In the genomic region with DNA sequence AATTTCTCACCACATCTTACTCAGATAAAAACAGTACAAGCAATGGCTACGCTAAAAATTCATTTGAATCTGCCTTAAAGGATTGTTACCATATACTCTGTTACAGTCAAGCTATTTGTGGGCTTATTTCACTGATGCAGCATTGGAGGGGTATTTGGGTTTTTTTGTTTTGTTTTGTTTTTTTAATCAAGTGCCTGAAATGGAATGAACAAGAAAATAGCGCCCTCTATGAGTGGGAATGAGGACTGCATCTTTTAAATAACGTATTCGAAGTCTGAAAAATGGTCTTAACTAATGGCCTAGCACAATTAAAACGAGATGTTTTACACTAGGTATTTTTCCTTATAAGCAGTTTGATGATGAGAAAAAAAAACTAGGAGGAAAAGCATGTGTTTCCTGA, we compare ENCODE assay signal across 10 mouse cellular contexts.
A peak's percentile ranks its signal among the peaks of the same experiment; 100 is the strongest.
DNase-seq lines count a peak whose midpoint lies in the region; ATAC-seq and TF ChIP-seq lines count a peak whose summit lies in the region.
"Had no signal": no experiment of that assay in that cellular context is flagged by ENCODE, and none has a peak within 500 bp of the region (broad histone marks: within the 10 kb centered on the region; RNA-seq: fewer than 3 reads in every experiment).

No protein-coding gene starts in this region.

- H3K4me3 ChIP-seq in heart, adult 2 months, result no peak overlapping the region
- no peak overlapping the region for H3K4me3 ChIP-seq in midbrain, embryonic 11.5 days (ENCODE audit: low read depth, low read length)
- H3K4me3 ChIP-seq in midbrain, embryonic 16.5 days (ENCODE audit: low read depth, low read length), result no peak overlapping the region
- H3K4me3 ChIP-seq: limb, embryonic 15.5 days; myocyte had no signal

- no peaks in the 10 kb centered on the region for H3K36me3 ChIP-seq in heart, adult 2 months (ENCODE audit: control insufficient read depth, insufficient read depth, low read length)
- H3K36me3 ChIP-seq in midbrain, embryonic 11.5 days (ENCODE audit: control insufficient read depth, insufficient read depth, low read length), result no peaks in the 10 kb centered on the region
- H3K36me3 ChIP-seq in midbrain, embryonic 16.5 days (ENCODE audit: control insufficient read depth, insufficient read depth, low read length), result no peaks in the 10 kb centered on the region
- H3K36me3 ChIP-seq: limb, embryonic 15.5 days had no signal

- H3K27ac ChIP-seq in heart, adult 2 months, result no peak overlapping the region
- no peak overlapping the region for H3K27ac ChIP-seq in midbrain, embryonic 11.5 days (ENCODE audit: low read depth, low read length)
- H3K27ac ChIP-seq in midbrain, embryonic 16.5 days (ENCODE audit: low read length), result no peak overlapping the region
- H3K27ac ChIP-seq: limb, embryonic 15.5 days had no signal

- intact Hi-C loops in heart, adult 2 months (cut with DNase I), result no loop called here

- 66% methylated on average over 5 of the region's 5 CpGs for WGBS in heart, adult 2 months
- 73% methylated on average over 5 of the region's 5 CpGs for WGBS in midbrain, embryonic 11.5 days
- WGBS in midbrain, embryonic 16.5 days, result 72% methylated on average over 5 of the region's 5 CpGs

- no peak overlapping the region for H3K4me2 ChIP-seq in midbrain, embryonic 11.5 days
- H3K4me2 ChIP-seq in midbrain, embryonic 16.5 days (ENCODE audit: low read length), result no peak overlapping the region
- H3K4me2 ChIP-seq: limb, embryonic 15.5 days had no signal

- TF ChIP-seq CTCF in heart, adult 2 months (IDR thresholded peaks at IDR 0.05), result peak; percentile 66

- no peak for DNase-seq in heart, adult 2 months
- DNase-seq in heart, postnatal 4 days, result no peak
- DNase-seq in midbrain, embryonic 11.5 days (ENCODE audit: low spot score, missing footprints), result peak; percentile 89
- DNase-seq in NIH3T3 (ENCODE audit: low read depth), result peak; percentile 38
- DNase-seq in retina, embryonic 14.5 days (ENCODE audit: low spot score), result peak; percentile 49
- no peak for DNase-seq in cerebellum, adult 8-10 months
- DNase-seq in layer of hippocampus, postnatal 36 days, result no peak

- no peak for TF ChIP-seq POLR2A in heart, adult 2 months (IDR thresholded peaks at IDR 0.05; ENCODE audit: insufficient read depth, low read depth, low read length)

- H3K9ac ChIP-seq in heart, adult 2 months (ENCODE audit: low read depth, low read length), result no peak overlapping the region
- no peak overlapping the region for H3K9ac ChIP-seq in midbrain, embryonic 11.5 days (ENCODE audit: low read length)
- H3K9ac ChIP-seq in midbrain, embryonic 16.5 days (ENCODE audit: low read depth, low read length), result no peak overlapping the region
- H3K9ac ChIP-seq: limb, embryonic 15.5 days had no signal

- no peak for ATAC-seq in midbrain, embryonic 11.5 days (ENCODE audit: low FRiP score)
- no peak for ATAC-seq in midbrain, embryonic 16.5 days

- H3K9me3 ChIP-seq in midbrain, embryonic 11.5 days (ENCODE audit: control insufficient read depth, low read length), result no peaks in the 10 kb centered on the region
- no peaks in the 10 kb centered on the region for H3K9me3 ChIP-seq in midbrain, embryonic 16.5 days (replicated peaks; ENCODE audit: control insufficient read depth, low read length, poor library complexity, severe bottlenecking)
- H3K9me3 ChIP-seq: limb, embryonic 15.5 days had no signal

- no peaks in the 10 kb centered on the region for H3K4me1 ChIP-seq in heart, adult 2 months (ENCODE audit: control insufficient read depth, insufficient read depth, low read length)
- H3K4me1 ChIP-seq in midbrain, embryonic 11.5 days (ENCODE audit: control insufficient read depth, insufficient read depth, low read length), result no peaks in the 10 kb centered on the region
- peaks cover 3% of the 10 kb centered on the region; the same call in 1 of the 2 replicates for H3K4me1 ChIP-seq in midbrain, embryonic 16.5 days (ENCODE audit: control insufficient read depth, insufficient read depth, low read length)
- H3K4me1 ChIP-seq: limb, embryonic 15.5 days had no signal

- H3K79me2 ChIP-seq in heart, adult 2 months (replicated peaks; ENCODE audit: control insufficient read depth, insufficient read depth, low read length), result no peaks in the 10 kb centered on the region

- H3K27me3 ChIP-seq in heart, adult 2 months (ENCODE audit: control insufficient read depth, insufficient read depth, low read length), result no peaks in the 10 kb centered on the region
- no peaks in the 10 kb centered on the region for H3K27me3 ChIP-seq in midbrain, embryonic 11.5 days (ENCODE audit: control insufficient read depth, insufficient read depth, low read length)
- H3K27me3 ChIP-seq in midbrain, embryonic 16.5 days (ENCODE audit: control insufficient read depth, insufficient read depth, low read depth, low read length), result no peaks in the 10 kb centered on the region
- H3K27me3 ChIP-seq: limb, embryonic 15.5 days had no signal

- TF ChIP-seq EP300 in heart, adult 2 months (IDR thresholded peaks at IDR 0.05; ENCODE audit: insufficient read depth, low read depth, low read length), result no peak

Comparison
In these comparisons a context has a peak if more than half of its experiments do, and no peak if none do; other contexts are left out.
1. DNase-seq: peak in midbrain, embryonic 11.5 days (single experiment), NIH3T3 (single experiment) and retina, embryonic 14.5 days (single experiment); none in heart, adult 2 months (0 of 2), heart, postnatal 4 days (single experiment), cerebellum, adult 8-10 months (single experiment) and layer of hippocampus, postnatal 36 days (0 of 2).